Mouse (Mus musculus): ENCODE results near the gene Mis12. TPM values are rescaled to one million over a fixed set of nuclear protein-coding genes. Genes with fewer than 3 reads are reported as not detected.

Mis12 gene
- total RNA-seq (2021) = 1 to 10 TPM; 5.1 to 6.4 TPM
- long read RNA-seq, experiment 1, partial matches to known transcripts = 0 of 6 reads
- long read RNA-seq, experiment 1, other reads (novel, unspliced or antisense) = 2 of 6 reads
- long read RNA-seq, experiment 2, partial matches to known transcripts = 0 of 3 reads
- long read RNA-seq, experiment 2, other reads (novel, unspliced or antisense) = 1 of 3 reads

- peak; percentile 98 for DNase-seq
- intact Hi-C loops (cut with DNase I; ENCODE audit: low total_unique reads) = no loop called here
Measured at GRCm38 (mm10) chr11:71019201-71020068, at the start of gene Mis12, which contains the start of gene Derl2. TSS of gene Mis12 (plus strand) at chr11:71019611. TSS of gene Derl2 (minus strand) at chr11:71019841.

GRCm38 (mm10) chr11:70969821-70970559 is 49.4 kb upstream of the Mis12 start, which contains the start of the genes Nup88 and Rpain:
TSS of gene Nup88 (minus strand) at chr11:70969973.
TSS of gene Rpain (plus strand) at chr11:70970213.
- intact Hi-C loops (cut with DNase I; ENCODE audit: low total_unique reads) = no loop called here
- DNase-seq = peak; percentile 90

- intact Hi-C loops (cut with DNase I; ENCODE audit: low total_unique reads) = no loop called here
- peak; percentile 13 for DNase-seq
Measured at GRCm38 (mm10) chr11:70970560-70971540, 48.6 kb upstream of the Mis12 start.

GRCm38 (mm10) chr11:70972586-70972985 is 46.8 kb upstream of the Mis12 start:
- intact Hi-C loops (cut with DNase I; ENCODE audit: low total_unique reads) = no loop called here
- DNase-seq = no peak

- intact Hi-C loops (cut with DNase I; ENCODE audit: low total_unique reads) = no loop called here
- no peak for DNase-seq
Measured at GRCm38 (mm10) chr11:70973947-70974346, 45.5 kb upstream of the Mis12 start.

GRCm38 (mm10) chr11:70975193-70975592 is 44.2 kb upstream of the Mis12 start:
- no peak for DNase-seq
- intact Hi-C loops (cut with DNase I; ENCODE audit: low total_unique reads) = no loop called here

GRCm38 (mm10) chr11:70977293-70977692 is 42.1 kb upstream of the Mis12 start:
- intact Hi-C loops (cut with DNase I; ENCODE audit: low total_unique reads) = no loop called here
- no peak for DNase-seq

- DNase-seq = no peak
- intact Hi-C loops (cut with DNase I; ENCODE audit: low total_unique reads) = loop anchor here (10.0 kb wide), 1 partner anchor 1235 kb away; the partner anchor contains the start of gene Med31
Measured at GRCm38 (mm10) chr11:70980232-70980631, 39.2 kb upstream of the Mis12 start.

GRCm38 (mm10) chr11:70980751-70981510 is 38.5 kb upstream of the Mis12 start:
- intact Hi-C loops (cut with DNase I; ENCODE audit: low total_unique reads) = loop anchor here (10.0 kb wide), 1 partner anchor 1234 kb away; the partner anchor contains the start of gene Med31
- no peak for DNase-seq

- DNase-seq = no peak
- intact Hi-C loops (cut with DNase I; ENCODE audit: low total_unique reads) = loop anchor here (10.0 kb wide), 1 partner anchor 1233 kb away; the partner anchor contains the start of gene Med31
Measured at GRCm38 (mm10) chr11:70982030-70982429, 37.4 kb upstream of the Mis12 start.

GRCm38 (mm10) chr11:70982557-70983228 is 36.7 kb upstream of the Mis12 start, which contains the start of gene C1qbp:
TSS of gene C1qbp (minus strand) at chr11:70983026.
- DNase-seq = peak; percentile 96
- intact Hi-C loops (cut with DNase I; ENCODE audit: low total_unique reads) = loop anchor here (10.0 kb wide), 1 partner anchor 1232 kb away; the partner anchor contains the start of gene Med31

- no peak for DNase-seq
Measured at GRCm38 (mm10) chr11:71001167-71001566, 18.2 kb upstream of the Mis12 start.

GRCm38 (mm10) chr11:71003611-71004315 is 15.6 kb upstream of the Mis12 start:
- intact Hi-C loops (cut with DNase I; ENCODE audit: low total_unique reads) = no loop called here
- peak; percentile 25 for DNase-seq

More at GRCm38 (mm10) chr11:71001167-71001566, 18.2 kb upstream of the Mis12 start:
- intact Hi-C loops (cut with DNase I; ENCODE audit: low total_unique reads) = no loop called here

GRCm38 (mm10) chr11:71004316-71004773 is 15.1 kb upstream of the Mis12 start, which contains the start of gene Dhx33:
TSS of gene Dhx33 (minus strand) at chr11:71004437.
- peak; percentile 96 for DNase-seq
- intact Hi-C loops (cut with DNase I; ENCODE audit: low total_unique reads) = no loop called here

GRCm38 (mm10) chr11:71005046-71005445 is 14.4 kb upstream of the Mis12 start:
- intact Hi-C loops (cut with DNase I; ENCODE audit: low total_unique reads) = no loop called here

GRCm38 (mm10) chr11:71007026-71007425 is 12.4 kb upstream of the Mis12 start:
- intact Hi-C loops (cut with DNase I; ENCODE audit: low total_unique reads) = no loop called here
- DNase-seq = no peak

More at GRCm38 (mm10) chr11:71005046-71005445, 14.4 kb upstream of the Mis12 start:
- DNase-seq = no peak

All from gastrocnemius, postnatal 14 days (tissue).